In the genomic region with DNA sequence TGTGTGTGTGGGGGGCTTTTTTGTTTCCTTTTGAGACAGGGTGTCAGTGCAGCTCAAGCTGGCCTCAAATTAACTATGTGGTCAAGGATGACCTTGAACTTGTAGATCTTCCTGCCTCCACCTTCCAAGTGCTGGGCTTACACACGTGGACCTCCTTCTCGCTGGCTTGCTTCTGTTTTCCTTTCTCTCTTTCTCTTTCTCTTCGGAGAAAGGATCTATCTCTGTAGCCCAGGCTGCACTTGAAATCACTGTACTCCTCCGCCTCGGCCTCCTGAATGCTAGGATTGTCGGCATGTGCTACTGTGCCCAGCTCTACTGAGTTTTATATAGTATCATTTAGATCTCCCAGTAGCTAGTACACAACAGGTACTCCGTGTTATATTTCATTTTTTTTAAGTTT, we compare ENCODE assay signal across 7 mouse cellular contexts. TPM values are rescaled to one million over a fixed set of nuclear protein-coding genes. Genes with fewer than 3 reads are reported as not detected.
A peak's percentile ranks its signal among the peaks of the same experiment; 100 is the strongest.
DNase-seq lines count a peak whose midpoint lies in the region; ATAC-seq lines count a peak whose summit lies in the region.

No protein-coding gene starts in this region.

- H3K9ac ChIP-seq in lung, embryonic 15.5 days, result no peak overlapping the region
- no peak overlapping the region for H3K9ac ChIP-seq in embryonic facial prominence, embryonic 12.5 days
- H3K9ac ChIP-seq in limb, embryonic 11.5 days (ENCODE audit: low read length), result no peak overlapping the region
- no peak overlapping the region for H3K9ac ChIP-seq in stomach, embryonic 15.5 days

- H3K4me1 ChIP-seq in lung, embryonic 15.5 days, result peaks cover 6% of the 10 kb centered on the region
- no peaks in the 10 kb centered on the region for H3K4me1 ChIP-seq in embryonic facial prominence, embryonic 12.5 days
- H3K4me1 ChIP-seq in limb, embryonic 11.5 days (ENCODE audit: control insufficient read depth, insufficient read depth, low read length), result no peaks in the 10 kb centered on the region
- H3K4me1 ChIP-seq in stomach, embryonic 15.5 days, result 0 out of 2 replicates have a peak, but pooled peaks cover 3% of the 10 kb centered on the region

- no peak for ATAC-seq in lung, embryonic 15.5 days (ENCODE audit: borderline replicate concordance, extremely low read depth, low FRiP score, low TSS enrichment)
- ATAC-seq in embryonic facial prominence, embryonic 12.5 days (ENCODE audit: insufficient number of reproducible peaks, insufficient read depth, low FRiP score, low TSS enrichment), result no peak
- no peak for ATAC-seq in limb, embryonic 11.5 days (ENCODE audit: insufficient number of reproducible peaks, low FRiP score, low TSS enrichment, low read depth)
- no peak for ATAC-seq in stomach, embryonic 15.5 days (ENCODE audit: insufficient read depth, low FRiP score, low read depth)
- no peak for ATAC-seq in erythroid progenitor cell, adult 5-6 weeks (replicated peaks; ENCODE audit: low FRiP score, poor library complexity, severe bottlenecking)

- peak overlapping the region; percentile 31; the same call in 1 of the 2 replicates for H3K4me2 ChIP-seq in lung, embryonic 15.5 days
- peak overlapping the region; percentile 88 for H3K4me2 ChIP-seq in embryonic facial prominence, embryonic 12.5 days (replicated peaks)
- peak overlapping the region; percentile 22; the same call in 1 of the 2 replicates for H3K4me2 ChIP-seq in limb, embryonic 11.5 days (ENCODE audit: low read depth, severe bottlenecking)
- H3K4me2 ChIP-seq in stomach, embryonic 15.5 days, result peak overlapping the region; percentile 30; the same call in 1 of the 2 replicates

- H3K9me3 ChIP-seq in lung, embryonic 15.5 days, result no peaks in the 10 kb centered on the region
- H3K9me3 ChIP-seq in embryonic facial prominence, embryonic 12.5 days, result no peaks in the 10 kb centered on the region
- H3K9me3 ChIP-seq in limb, embryonic 11.5 days (ENCODE audit: control insufficient read depth, low read length), result no peaks in the 10 kb centered on the region
- no peaks in the 10 kb centered on the region for H3K9me3 ChIP-seq in stomach, embryonic 15.5 days

- no peak overlapping the region for H3K27ac ChIP-seq in lung, embryonic 15.5 days
- no peak overlapping the region for H3K27ac ChIP-seq in embryonic facial prominence, embryonic 12.5 days
- H3K27ac ChIP-seq in limb, embryonic 11.5 days (replicated peaks; ENCODE audit: low read depth, low read length), result no peak overlapping the region
- H3K27ac ChIP-seq in stomach, embryonic 15.5 days, result no peak overlapping the region

- WGBS in lung, embryonic 15.5 days, result 48% methylated on average over 7 of the region's 7 CpGs
- 30% methylated on average over 7 of the region's 7 CpGs for WGBS in embryonic facial prominence, embryonic 12.5 days
- WGBS in limb, embryonic 11.5 days, result 41% methylated on average over 7 of the region's 7 CpGs
- 49% methylated on average over 7 of the region's 7 CpGs for WGBS in stomach, embryonic 15.5 days

- H3K27me3 ChIP-seq in lung, embryonic 15.5 days, result peaks cover 21% of the 10 kb centered on the region
- H3K27me3 ChIP-seq in embryonic facial prominence, embryonic 12.5 days, result peaks cover 3% of the 10 kb centered on the region; the same call in 1 of the 2 replicates
- H3K27me3 ChIP-seq in limb, embryonic 11.5 days (ENCODE audit: control insufficient read depth, insufficient read depth, low read length), result 0 out of 2 replicates have a peak, but pooled peaks cover 3% of the 10 kb centered on the region
- H3K27me3 ChIP-seq in stomach, embryonic 15.5 days (replicated peaks), result no peaks in the 10 kb centered on the region

- H3K36me3 ChIP-seq in lung, embryonic 15.5 days, result no peaks in the 10 kb centered on the region
- H3K36me3 ChIP-seq in embryonic facial prominence, embryonic 12.5 days, result no peaks in the 10 kb centered on the region
- no peaks in the 10 kb centered on the region; the same call in 1 of the 2 replicates for H3K36me3 ChIP-seq in limb, embryonic 11.5 days (ENCODE audit: control insufficient read depth, insufficient read depth, low read length)
- no peaks in the 10 kb centered on the region for H3K36me3 ChIP-seq in stomach, embryonic 15.5 days

- DNase-seq in lung, adult 18-20 months, result no peak
- DNase-seq in limb, embryonic 11.5 days (ENCODE audit: low spot score), result no peak
- DNase-seq in urinary bladder, postnatal 14 days (ENCODE audit: low spot score), result no peak

- no peak overlapping the region for H3K4me3 ChIP-seq in lung, embryonic 15.5 days
- H3K4me3 ChIP-seq in embryonic facial prominence, embryonic 12.5 days, result peak overlapping the region; percentile 21
- no peak overlapping the region for H3K4me3 ChIP-seq in limb, embryonic 11.5 days (ENCODE audit: low read depth, low read length)
- no peak overlapping the region; the same call in 1 of the 2 replicates for H3K4me3 ChIP-seq in stomach, embryonic 15.5 days (replicated peaks)

RNA-seq across cellular contexts. Expression of a gene that starts 1.5 kb away (rescaled TPM):
- 13.7 and 14.1 TPM in 2 replicates for polyA plus RNA-seq in lung, embryonic 15.5 days (2015; fragmentation: Nextera tagmentation; extraction: Ambion mirVana)
- polyA plus RNA-seq in embryonic facial prominence, embryonic 12.5 days (2016; fragmentation: Nextera tagmentation; extraction: Ambion mirVana), result 47.1 and 48.1 TPM in 2 replicates
- 47.8 and 53.8 TPM in 2 replicates for polyA plus RNA-seq in limb, embryonic 11.5 days (2014; fragmentation: Nextera tagmentation; extraction: Ambion mirVana)
- polyA plus RNA-seq in stomach, embryonic 15.5 days (2015; fragmentation: Nextera tagmentation; extraction: Ambion mirVana), result 29.0 and 30.3 TPM in 2 replicates
- total RNA-seq in erythroid progenitor cell, adult 5-6 weeks (2015; ENCODE audit: low replicate concordance), result 12.6 and 55.9 TPM in 2 replicates
- total RNA-seq in erythroid progenitor cell, adult 5-6 weeks (2017; ENCODE audit: low replicate concordance), result 18.4 and 28.8 TPM in 2 replicates

RNA-seq across cellular contexts. Expression of a gene that starts 13.4 kb away (rescaled TPM):
- polyA plus RNA-seq in lung, embryonic 15.5 days (2015; fragmentation: Nextera tagmentation; extraction: Ambion mirVana), result 3,157 and 3,186 TPM in 2 replicates
- polyA plus RNA-seq in embryonic facial prominence, embryonic 12.5 days (2016; fragmentation: Nextera tagmentation; extraction: Ambion mirVana), result 3,442 and 3,474 TPM in 2 replicates
- polyA plus RNA-seq in limb, embryonic 11.5 days (2014; fragmentation: Nextera tagmentation; extraction: Ambion mirVana), result 3,696 and 3,837 TPM in 2 replicates
- polyA plus RNA-seq in stomach, embryonic 15.5 days (2015; fragmentation: Nextera tagmentation; extraction: Ambion mirVana), result 2,363 and 2,756 TPM in 2 replicates
- total RNA-seq in erythroid progenitor cell, adult 5-6 weeks (2015; ENCODE audit: low replicate concordance), result 699 and 746 TPM in 2 replicates
- total RNA-seq in erythroid progenitor cell, adult 5-6 weeks (2017; ENCODE audit: low replicate concordance), result 465 and 536 TPM in 2 replicates

RNA-seq across cellular contexts. Expression of a gene that starts 36.7 kb away (rescaled TPM):
- 4.6 and 5.5 TPM in 2 replicates for polyA plus RNA-seq in lung, embryonic 15.5 days (2015; fragmentation: Nextera tagmentation; extraction: Ambion mirVana)
- 4.5 and 5.9 TPM in 2 replicates for polyA plus RNA-seq in embryonic facial prominence, embryonic 12.5 days (2016; fragmentation: Nextera tagmentation; extraction: Ambion mirVana)
- 0.69 and 1.4 TPM in 2 replicates for polyA plus RNA-seq in limb, embryonic 11.5 days (2014; fragmentation: Nextera tagmentation; extraction: Ambion mirVana)
- polyA plus RNA-seq in stomach, embryonic 15.5 days (2015; fragmentation: Nextera tagmentation; extraction: Ambion mirVana), result 13.4 and 14.6 TPM in 2 replicates
- total RNA-seq in erythroid progenitor cell, adult 5-6 weeks (2015; ENCODE audit: low replicate concordance), result 7.6 and 18.9 TPM in 2 replicates
- 7.0 and 7.8 TPM in 2 replicates for total RNA-seq in erythroid progenitor cell, adult 5-6 weeks (2017; ENCODE audit: low replicate concordance)

Comparison
In these comparisons a context has a peak if more than half of its experiments do, and no peak if none do; other contexts are left out.
1. H3K4me2 ChIP-seq: peak in every context shown above with its lines; median percentile 88 in embryonic facial prominence, embryonic 12.5 days; 31 in lung, embryonic 15.5 days; 30 in stomach, embryonic 15.5 days; 22 in limb, embryonic 11.5 days.